Mouse (Mus musculus): ENCODE results near the gene Gm6377.

Gm6377 gene

DNA sequence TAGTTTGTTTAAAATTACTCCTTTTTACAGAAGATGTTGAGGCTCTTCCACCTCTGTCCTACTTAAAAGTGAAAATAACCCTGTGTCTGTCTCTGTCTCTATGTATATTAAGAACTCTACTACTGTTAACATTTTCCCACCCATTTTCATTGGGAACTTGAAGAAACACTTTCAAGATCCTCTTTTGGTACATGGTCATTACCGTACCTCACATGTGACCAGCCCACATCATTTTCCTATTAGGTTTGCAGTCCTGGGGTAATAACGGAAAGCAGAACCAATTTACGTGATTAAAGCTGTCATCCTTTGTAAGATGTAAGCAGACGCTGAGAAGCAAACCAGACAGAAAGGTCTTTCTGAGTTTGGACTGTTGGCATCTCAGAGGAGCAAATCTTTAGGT, at the start of gene Gm6377:
Gm6377 (plus strand) TSS at position 289 of the 400 bp plus-strand sequence.
- no peak for DNase-seq (ENCODE audit: low spot score)

DNA sequence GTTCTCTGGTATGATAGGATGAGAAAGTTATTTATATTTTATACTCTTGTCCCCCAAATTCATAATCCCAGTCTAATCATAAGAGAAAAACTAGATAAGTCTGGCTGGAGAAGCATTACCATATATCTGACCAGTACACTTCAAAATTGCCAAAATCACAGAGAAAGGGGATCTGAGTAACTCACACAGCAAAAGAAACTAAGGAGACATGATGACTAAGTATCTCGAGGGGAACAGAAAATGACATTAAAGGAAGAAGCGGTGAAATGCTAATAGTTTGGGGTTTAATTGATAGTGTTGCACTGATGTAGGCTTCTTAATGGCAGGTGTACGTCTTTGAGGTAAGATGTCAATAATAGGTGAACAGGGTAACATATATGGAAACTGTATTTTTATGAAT, 49.4 kb upstream of the Gm6377 start:
- DNase-seq (ENCODE audit: low spot score): no peak

DNA sequence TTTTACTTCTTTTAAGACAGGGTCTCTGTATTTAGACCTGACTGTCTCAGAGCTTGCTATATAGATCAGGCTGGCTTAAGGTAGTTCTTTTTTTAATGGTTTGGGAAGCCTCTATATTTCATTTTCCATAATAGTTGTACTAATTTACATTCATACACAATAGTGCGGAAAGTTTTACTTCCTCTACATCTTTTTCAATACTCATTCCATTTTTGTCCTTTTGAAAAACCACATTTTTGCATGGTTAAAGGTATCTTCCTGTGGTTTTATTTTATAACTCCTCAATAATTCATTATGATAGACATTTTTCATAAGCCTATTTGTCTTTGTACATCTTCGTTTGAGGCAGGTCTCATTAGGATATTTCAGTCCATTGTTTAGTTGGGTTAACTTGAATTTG, 45.3 kb upstream of the Gm6377 start:
- DNase-seq (ENCODE audit: low spot score): no peak

DNA sequence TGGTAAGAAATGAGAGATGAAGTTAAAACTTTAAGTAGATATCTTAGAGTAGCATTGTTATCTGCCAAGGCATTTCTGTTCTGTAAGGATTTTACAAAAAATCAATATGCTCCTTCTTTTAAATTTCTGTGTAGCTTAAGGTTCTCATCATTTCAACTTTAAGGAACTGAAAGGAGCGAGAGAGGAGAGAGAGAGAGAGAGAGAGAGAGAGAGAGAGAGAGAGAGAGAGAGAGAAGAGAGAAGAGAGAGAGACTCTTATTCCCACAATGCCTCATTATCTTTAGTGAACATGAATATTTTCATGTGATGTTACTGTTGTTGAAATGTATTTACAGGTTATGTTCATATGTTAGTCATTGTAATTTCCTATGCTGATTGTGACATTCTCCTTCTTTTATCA, 36.2 kb upstream of the Gm6377 start:
- no peak for DNase-seq (ENCODE audit: low spot score)

DNA sequence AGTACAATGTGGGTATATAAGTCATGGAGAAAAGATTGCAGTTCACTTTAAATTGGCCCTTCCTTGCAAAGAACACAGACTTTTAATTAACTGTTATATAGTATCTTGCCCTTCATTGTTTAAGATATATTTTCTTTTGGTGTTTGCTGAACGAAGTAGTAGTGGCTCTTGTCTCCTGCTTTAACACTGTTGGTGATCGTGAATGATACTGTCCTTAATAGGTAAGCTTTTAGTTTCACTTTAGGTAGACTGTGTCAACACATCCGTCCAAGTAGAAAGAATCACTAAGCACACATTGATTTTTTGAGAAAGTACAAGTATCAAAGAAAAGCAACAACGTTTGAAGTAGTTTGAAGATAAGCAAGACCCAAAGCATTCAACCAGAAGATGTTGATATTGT, 35.7 kb upstream of the Gm6377 start:
- no peak for DNase-seq (ENCODE audit: low spot score)

DNA sequence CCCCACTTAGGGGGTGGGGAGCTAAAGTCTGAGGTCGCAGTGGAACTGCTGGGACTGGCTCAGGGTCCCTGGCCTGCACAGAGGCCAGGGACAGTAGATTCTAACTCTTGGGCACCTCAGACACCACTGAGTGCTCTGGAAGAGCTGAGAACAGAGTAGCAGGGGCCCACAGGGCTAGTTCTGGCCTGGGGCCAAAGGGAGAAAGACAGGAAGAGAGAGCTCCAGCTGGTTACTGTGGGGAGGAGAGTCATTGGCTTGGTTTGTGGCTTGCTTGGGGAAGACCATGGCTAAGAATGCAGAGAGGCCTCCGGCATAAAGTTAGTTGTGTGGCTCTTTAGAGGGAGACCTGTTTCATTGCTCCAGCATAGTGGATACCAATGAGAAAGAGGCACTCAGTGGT, 21.5 kb upstream of the Gm6377 start:
- no peak for DNase-seq (ENCODE audit: low spot score)

DNA sequence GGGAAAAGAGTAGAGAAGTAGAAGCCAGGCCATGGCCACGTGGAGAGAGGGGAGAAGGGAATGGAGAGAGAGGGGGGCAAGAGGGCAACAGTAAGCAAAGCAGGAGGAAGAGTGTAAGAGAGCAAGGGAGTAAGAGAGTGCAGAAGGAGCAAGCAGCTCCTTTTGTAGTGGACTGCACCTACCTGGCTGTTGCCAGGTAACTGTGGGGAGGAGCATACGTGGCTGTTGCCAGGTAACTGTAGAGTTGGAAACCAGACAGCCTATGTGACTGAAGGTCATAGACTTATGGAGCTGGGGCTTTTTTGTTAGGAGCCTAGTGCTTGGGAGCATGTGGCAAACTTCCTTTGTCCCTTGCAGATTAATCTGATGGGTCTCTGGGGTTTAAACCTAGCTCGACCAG, 21.1 kb upstream of the Gm6377 start:
- no peak for DNase-seq (ENCODE audit: low spot score)

DNA sequence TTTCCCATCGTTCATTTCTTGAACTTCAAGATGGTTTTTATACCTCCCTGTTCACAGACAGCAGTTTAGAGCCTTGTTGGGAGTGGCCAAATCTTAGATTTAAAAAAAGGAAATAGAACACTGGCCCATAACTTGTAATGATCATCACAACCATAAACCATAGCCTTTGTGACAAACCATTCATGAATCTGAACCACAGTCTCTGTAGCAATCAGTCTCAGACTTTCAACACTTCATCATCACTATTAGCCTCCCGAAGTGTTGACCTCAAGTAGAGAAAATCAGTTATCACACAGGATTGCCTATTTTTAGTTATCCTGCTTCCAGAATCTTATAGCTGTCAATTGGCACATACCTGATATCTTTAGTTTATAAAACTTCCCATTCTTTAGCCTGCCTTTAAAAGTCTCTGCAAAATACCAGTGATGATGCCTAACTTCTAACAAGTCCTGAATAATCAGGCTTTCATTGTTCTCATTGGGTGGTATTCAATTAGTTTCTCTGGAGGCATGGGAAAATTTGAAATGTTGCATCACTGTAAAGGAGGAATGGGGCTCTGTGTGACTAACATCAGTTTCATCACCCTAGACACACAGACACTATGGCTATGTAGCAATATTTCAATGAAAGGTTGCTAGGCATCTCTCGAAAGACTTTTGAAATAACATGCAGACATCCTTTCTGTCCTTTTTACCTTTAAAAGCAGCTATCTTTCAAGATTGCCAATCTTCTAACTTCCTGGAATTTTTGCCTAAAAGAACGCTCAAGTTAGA, 11.7 kb upstream of the Gm6377 start:
- DNase-seq (ENCODE audit: low spot score): no peak

DNA sequence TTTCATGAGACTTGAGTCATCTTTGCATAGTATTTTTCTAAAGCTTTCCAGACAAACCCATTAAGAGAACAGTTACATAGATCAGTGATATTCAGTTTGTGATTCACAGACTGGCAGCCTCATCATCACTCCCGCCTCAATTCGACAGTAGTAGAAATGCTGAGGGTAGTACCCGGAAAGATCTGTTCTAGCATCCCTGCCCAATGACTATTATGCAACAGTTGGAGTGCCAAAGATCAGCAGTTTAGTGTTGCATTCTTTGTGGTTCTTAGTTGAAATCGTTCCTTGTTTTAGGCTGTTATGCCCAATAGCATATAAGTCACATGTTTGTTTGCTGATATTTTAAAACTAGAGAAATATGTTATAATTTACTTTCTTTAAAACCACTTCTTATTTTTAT, 6.9 kb upstream of the Gm6377 start:
- DNase-seq (ENCODE audit: low spot score): no peak

DNA sequence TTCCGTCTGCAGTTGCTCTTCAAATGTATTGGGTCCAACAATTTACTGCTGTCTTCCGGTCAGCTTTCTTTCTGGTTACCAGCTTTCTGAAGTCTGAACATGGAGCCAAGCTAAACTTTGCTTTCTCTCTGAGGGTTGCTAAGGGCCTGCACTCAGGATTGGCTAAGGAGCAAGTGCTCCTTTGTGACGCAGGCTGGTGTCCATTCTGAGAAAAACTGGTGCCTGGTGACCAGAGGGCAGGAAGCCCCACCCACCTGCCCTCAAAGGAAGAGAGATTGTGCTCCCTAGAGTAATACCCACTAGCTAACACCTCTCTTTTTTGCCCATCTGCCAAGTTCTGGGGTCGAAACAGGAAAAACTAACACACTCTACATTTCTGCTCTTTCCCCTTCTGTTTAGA, 5.6 kb upstream of the Gm6377 start:
- DNase-seq (ENCODE audit: low spot score): no peak

DNA sequence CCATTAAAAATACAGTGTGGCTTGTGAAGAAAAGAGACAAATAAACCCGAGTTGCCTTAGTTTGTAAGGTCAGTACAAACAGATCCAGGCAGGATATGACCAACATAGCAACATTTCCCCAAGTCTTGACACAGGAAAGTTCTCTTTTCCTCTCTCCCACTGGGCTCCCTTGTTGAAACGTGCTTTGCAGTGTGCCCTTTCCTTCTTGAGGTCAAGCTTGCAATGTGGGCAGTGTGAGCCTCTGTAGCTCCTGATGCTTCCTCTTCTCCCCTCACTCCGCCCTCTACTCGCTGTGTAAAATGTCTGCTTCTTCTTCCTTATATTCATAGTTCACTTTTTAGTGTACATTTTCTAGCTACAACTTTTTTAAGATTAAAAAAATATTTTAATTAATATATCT, 5.1 kb upstream of the Gm6377 start:
- no peak for DNase-seq (ENCODE audit: low spot score)

DNA sequence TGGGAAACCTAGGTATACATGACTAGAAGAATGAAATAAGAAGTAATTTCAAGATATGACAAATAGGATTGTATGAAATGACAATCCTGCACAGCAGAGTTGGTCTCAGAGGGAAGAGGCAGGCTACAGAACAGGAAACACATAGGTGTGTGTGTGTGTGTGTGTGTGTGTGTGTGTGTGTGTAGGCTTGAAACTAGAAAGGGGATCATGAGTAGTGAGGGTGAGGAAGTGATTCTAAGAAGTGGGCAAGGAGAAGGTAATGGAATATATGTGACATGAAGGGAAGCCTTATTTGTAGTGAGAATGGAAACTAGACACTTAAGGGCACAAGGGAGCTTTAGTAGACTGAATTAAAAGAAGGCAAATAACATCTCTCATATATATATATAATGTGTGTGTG, 11.3 kb downstream of the Gm6377 start:
- no peak for DNase-seq (ENCODE audit: low spot score)

DNA sequence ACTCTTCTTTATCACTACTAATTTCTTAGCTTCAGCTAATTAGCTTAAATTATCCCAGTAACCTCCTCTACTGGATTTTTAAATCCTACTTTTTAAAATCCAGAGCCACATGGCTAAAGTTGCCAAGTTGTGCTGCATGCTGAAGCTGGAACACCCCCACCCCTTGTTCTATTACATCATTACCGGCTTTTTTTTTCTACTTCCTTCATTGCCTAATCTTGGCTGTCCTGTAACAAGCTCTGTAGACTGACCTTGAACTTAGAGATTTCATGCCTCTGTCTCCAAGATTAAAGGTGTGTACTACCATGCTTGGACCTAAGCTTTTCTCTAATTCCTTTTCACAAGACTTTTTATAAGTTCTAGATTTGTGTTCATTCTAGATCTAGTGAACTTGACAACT, 32.2 kb downstream of the Gm6377 start:
- no peak for DNase-seq (ENCODE audit: low spot score)

DNA sequence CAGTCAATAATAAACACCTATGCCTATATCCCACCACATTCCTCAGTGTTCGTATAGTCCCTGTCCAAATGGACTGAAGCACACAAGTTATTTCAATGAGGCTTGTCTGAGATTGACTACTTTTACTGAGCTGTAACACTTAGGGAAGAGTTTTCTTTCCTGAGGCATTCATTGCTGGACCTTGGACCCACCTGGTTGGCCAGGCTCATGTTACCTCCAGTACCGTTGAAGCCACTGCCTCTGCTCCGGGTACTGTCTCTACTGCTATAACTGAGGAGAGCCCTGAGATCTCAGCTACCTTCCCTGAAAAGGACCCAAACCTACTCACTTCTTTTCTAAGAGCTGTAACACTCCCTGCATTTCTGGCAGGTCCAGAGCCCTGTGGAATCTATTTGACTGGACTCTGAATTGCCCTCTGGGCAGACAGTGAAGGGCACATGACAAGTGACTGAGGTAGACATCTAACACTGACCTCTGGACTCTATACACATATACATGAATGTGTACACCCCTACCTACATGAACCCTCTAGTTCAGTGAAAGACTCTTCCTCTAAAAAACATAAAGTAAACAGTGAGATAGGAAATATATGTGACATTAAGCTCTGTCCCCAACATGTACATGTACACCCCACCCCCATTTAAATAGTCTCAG, 39.0 kb downstream of the Gm6377 start:
- DNase-seq (ENCODE audit: low spot score): no peak

DNA sequence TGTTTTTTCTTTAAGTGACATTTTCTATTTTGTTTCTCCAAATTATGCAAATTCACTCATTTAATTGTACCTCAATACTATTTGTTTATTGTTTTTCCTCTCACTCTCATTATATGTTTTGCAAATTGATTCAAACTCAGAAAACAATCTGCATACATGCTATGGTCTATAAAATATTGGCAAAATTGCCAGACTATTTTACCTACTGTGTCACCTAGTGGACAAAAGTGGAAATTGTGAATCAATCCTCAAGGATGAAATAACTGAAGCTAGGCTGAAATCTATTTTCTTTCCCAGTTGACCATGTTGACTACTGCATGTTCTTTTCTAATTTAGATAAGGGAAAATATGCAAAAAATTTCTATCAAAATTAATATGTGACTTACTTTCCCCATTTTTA, 41.6 kb downstream of the Gm6377 start:
- DNase-seq (ENCODE audit: low spot score): no peak
